Mouse (Mus musculus) limb, embryonic 12.5 days (tissue): ENCODE data around the gene Mbnl2. TPM values are rescaled to one million over a fixed set of nuclear protein-coding genes. Genes with fewer than 3 reads are reported as not detected.

ENCODE experiments used
- ATAC-seq: fragments of 200-750 bp; cut with Nextera tagmentation; 2 replicates; pipeline ENCODE4 v1.8.0; 2017; ENCODE audit warnings: low read depth, moderate TSS enrichment; ENCODE audit not compliant: insufficient number of reproducible peaks, insufficient read depth, low FRiP score, low TSS enrichment
- H3K27ac ChIP-seq: fragments of 300-500 bp; sonication (generic); 2 replicates; pipeline ENCODE4 v1.5.1; 2016; ENCODE audit warnings: mild to moderate bottlenecking, moderate library complexity
- H3K27me3 ChIP-seq: fragments of 300-500 bp; sonication (generic); 2 replicates; pipeline ENCODE4 v1.6.1; 2016; ENCODE audit warnings: mild to moderate bottlenecking, moderate library complexity
- H3K36me3 ChIP-seq: fragments of 300-500 bp; sonication (generic); 2 replicates; pipeline ENCODE4 v1.6.1; 2016; ENCODE audit warnings: mild to moderate bottlenecking, moderate library complexity
- H3K4me1 ChIP-seq: fragments of 300-500 bp; sonication (generic); replicated peaks from 2 replicates; pipeline ENCODE4 v1.6.1; 2016
- H3K4me2 ChIP-seq: fragments of 300-500 bp; sonication (generic); 2 replicates; pipeline ENCODE4 v1.6.1; 2016; ENCODE audit warnings: mild to moderate bottlenecking, moderate library complexity
- H3K4me3 ChIP-seq: fragments of 300-500 bp; sonication (generic); replicated peaks from 2 replicates; pipeline ENCODE4 v1.5.1; 2016; ENCODE audit warnings: mild to moderate bottlenecking
- H3K9ac ChIP-seq: fragments of 300-500 bp; sonication (generic); replicated peaks from 2 replicates; pipeline ENCODE4 v1.6.1; 2016; ENCODE audit warnings: mild to moderate bottlenecking, moderate library complexity
- H3K9me3 ChIP-seq: fragments of 300-500 bp; sonication (generic); 2 replicates; pipeline ENCODE4 v1.6.1; 2016; ENCODE audit warnings: mild to moderate bottlenecking, moderate library complexity
- WGBS: fragments of 180-500 bp; shearing (Covaris S2); methylation state at CpG from one replicate; pipeline ENCODE4 v1.1.7; 2016; 5-methylcytosine and 5-hydroxymethylcytosine counted together
- polyA plus RNA-seq: library from polyadenylated mRNA; unstranded; fragments of >200 nt; fragmentation: Nextera tagmentation; extraction: Ambion mirVana; gene quantifications from 2 replicates; pipeline ENCODE4 v1.2.1, GENCODE M21; 2016

Mbnl2 gene
- 79.0 and 80.8 TPM in 2 replicates for polyA plus RNA-seq

GRCm38 (mm10) chr14:120275246-120276238 is at the start of gene Mbnl2:
Gene Mbnl2 (plus strand): TSS chr14:120275669.
- ATAC-seq = peak; percentile 95
- H3K4me2 ChIP-seq = peak within 1 kb of the TSS; percentile 94

GRCm38 (mm10) chr14:120232076-120232496 is 43.4 kb upstream of the Mbnl2 start:
- Histone ChIP-seq H3K4me1 (0 out of 2 replicates have a peak, but pooled peaks cover 5% of the 10 kb centered on the region), H3K36me3 (no peaks in the 10 kb centered on the region), H3K4me3 (no peak overlapping the region), H3K9ac (no peak overlapping the region), H3K27ac (no peak overlapping the region), H3K27me3 (no peaks in the 10 kb centered on the region), H3K9me3 (no peaks in the 10 kb centered on the region), H3K4me2 (no peak overlapping the region)
- no peak for ATAC-seq
- 73% methylated on average over 7 of the region's 7 CpGs for WGBS

More at GRCm38 (mm10) chr14:120275246-120276238, at the start of gene Mbnl2:
- Histone ChIP-seq H3K9me3 (no peaks in the 10 kb centered on the region), H3K4me3 (peak within 1 kb of the TSS; percentile 62), H3K27me3 (no peaks in the 10 kb centered on the region), H3K4me1 (peaks cover 43% of the 10 kb centered on the region), H3K9ac (peak within 1 kb of the TSS; percentile 81), H3K27ac (peak within 1 kb of the TSS; percentile 98), H3K36me3 (no peaks in the 10 kb centered on the region)
- 1% methylated on average over 35 of the region's 35 CpGs for WGBS

GRCm38 (mm10) chr14:120235610-120236009 is 39.9 kb upstream of the Mbnl2 start:
- no peak overlapping the region for H3K9ac ChIP-seq
- H3K27ac ChIP-seq = no peak overlapping the region
- no peaks in the 10 kb centered on the region for H3K27me3 ChIP-seq
- H3K36me3 ChIP-seq = no peaks in the 10 kb centered on the region
- H3K4me2 ChIP-seq = no peak overlapping the region
- no peaks in the 10 kb centered on the region for H3K9me3 ChIP-seq
- no peak for ATAC-seq
- 0 out of 2 replicates have a peak, but pooled peaks cover 5% of the 10 kb centered on the region for H3K4me1 ChIP-seq
- 75% methylated on average over 7 of the region's 7 CpGs for WGBS
- H3K4me3 ChIP-seq = no peak overlapping the region

- H3K4me1 ChIP-seq = no peaks in the 10 kb centered on the region
- no peak overlapping the region for H3K4me2 ChIP-seq
- no peaks in the 10 kb centered on the region for H3K27me3 ChIP-seq
- no peak overlapping the region for H3K27ac ChIP-seq
- no peak for ATAC-seq
- no peaks in the 10 kb centered on the region for H3K36me3 ChIP-seq
- no peak overlapping the region for H3K4me3 ChIP-seq
- no peak overlapping the region for H3K9ac ChIP-seq
- no peaks in the 10 kb centered on the region for H3K9me3 ChIP-seq
Observed at GRCm38 (mm10) chr14:120238501-120238900, 37.0 kb upstream of the Mbnl2 start.

- no peaks in the 10 kb centered on the region for H3K27me3 ChIP-seq
- no peak overlapping the region for H3K4me3 ChIP-seq
- H3K4me1 ChIP-seq = no peaks in the 10 kb centered on the region
- ATAC-seq = no peak
- no peaks in the 10 kb centered on the region for H3K36me3 ChIP-seq
- no peak overlapping the region for H3K27ac ChIP-seq
- no peak overlapping the region for H3K4me2 ChIP-seq
- WGBS = 55% methylated on average over 4 of the region's 4 CpGs
- no peaks in the 10 kb centered on the region for H3K9me3 ChIP-seq
- H3K9ac ChIP-seq = no peak overlapping the region
Observed at GRCm38 (mm10) chr14:120240209-120240608, 35.3 kb upstream of the Mbnl2 start.

- H3K4me3 ChIP-seq = no peak overlapping the region
- no peak overlapping the region for H3K27ac ChIP-seq
- no peaks in the 10 kb centered on the region for H3K9me3 ChIP-seq
- H3K36me3 ChIP-seq = no peaks in the 10 kb centered on the region
- no peaks in the 10 kb centered on the region for H3K27me3 ChIP-seq
- WGBS = 76% methylated on average over 5 of the region's 5 CpGs
- no peak overlapping the region for H3K9ac ChIP-seq
- H3K4me2 ChIP-seq = no peak overlapping the region
- ATAC-seq = no peak
- no peaks in the 10 kb centered on the region for H3K4me1 ChIP-seq
Observed at GRCm38 (mm10) chr14:120242711-120243110, 32.8 kb upstream of the Mbnl2 start.

- H3K27ac ChIP-seq = no peak overlapping the region
- H3K4me1 ChIP-seq = no peaks in the 10 kb centered on the region
- no peak overlapping the region for H3K4me2 ChIP-seq
- no peaks in the 10 kb centered on the region for H3K9me3 ChIP-seq
- H3K4me3 ChIP-seq = no peak overlapping the region
- no peaks in the 10 kb centered on the region for H3K36me3 ChIP-seq
- WGBS = 72% methylated on average over 8 of the region's 8 CpGs
- no peaks in the 10 kb centered on the region for H3K27me3 ChIP-seq
- H3K9ac ChIP-seq = no peak overlapping the region
- no peak for ATAC-seq
Observed at GRCm38 (mm10) chr14:120245081-120245705, 30.3 kb upstream of the Mbnl2 start.

GRCm38 (mm10) chr14:120253331-120253730 is 22.1 kb upstream of the Mbnl2 start:
- H3K9ac ChIP-seq = no peak overlapping the region
- H3K4me2 ChIP-seq = no peak overlapping the region
- peaks cover 4% of the 10 kb centered on the region; the same call in 1 of the 2 replicates for H3K9me3 ChIP-seq
- no peaks in the 10 kb centered on the region for H3K36me3 ChIP-seq
- WGBS = 83% methylated on average over 7 of the region's 7 CpGs
- H3K27ac ChIP-seq = no peak overlapping the region
- no peaks in the 10 kb centered on the region for H3K27me3 ChIP-seq
- no peak overlapping the region for H3K4me3 ChIP-seq
- no peaks in the 10 kb centered on the region; the same call in 1 of the 2 replicates for H3K4me1 ChIP-seq
- ATAC-seq = no peak

GRCm38 (mm10) chr14:120256146-120256545 is 19.3 kb upstream of the Mbnl2 start:
- Histone ChIP-seq H3K4me2 (no peak overlapping the region), H3K27me3 (no peaks in the 10 kb centered on the region), H3K9me3 (peaks cover 4% of the 10 kb centered on the region; the same call in 1 of the 2 replicates), H3K4me1 (no peaks in the 10 kb centered on the region; the same call in 1 of the 2 replicates), H3K27ac (no peak overlapping the region), H3K4me3 (no peak overlapping the region), H3K36me3 (no peaks in the 10 kb centered on the region), H3K9ac (no peak overlapping the region)
- ATAC-seq = no peak
- 94% methylated on average over 2 of the region's 2 CpGs for WGBS

GRCm38 (mm10) chr14:120256623-120257384 is 18.7 kb upstream of the Mbnl2 start:
- no peak overlapping the region for H3K9ac ChIP-seq
- no peak overlapping the region for H3K4me3 ChIP-seq
- 63% methylated on average over 15 of the region's 15 CpGs for WGBS
- no peaks in the 10 kb centered on the region for H3K27me3 ChIP-seq
- H3K9me3 ChIP-seq = peaks cover 4% of the 10 kb centered on the region; the same call in 1 of the 2 replicates
- ATAC-seq = no peak
- H3K4me2 ChIP-seq = no peak overlapping the region
- H3K4me1 ChIP-seq = no peaks in the 10 kb centered on the region; the same call in 1 of the 2 replicates
- H3K27ac ChIP-seq = no peak overlapping the region
- no peaks in the 10 kb centered on the region for H3K36me3 ChIP-seq
